Mouse (Mus musculus): ENCODE data around the gene Nat14.

Nat14 gene

DNA sequence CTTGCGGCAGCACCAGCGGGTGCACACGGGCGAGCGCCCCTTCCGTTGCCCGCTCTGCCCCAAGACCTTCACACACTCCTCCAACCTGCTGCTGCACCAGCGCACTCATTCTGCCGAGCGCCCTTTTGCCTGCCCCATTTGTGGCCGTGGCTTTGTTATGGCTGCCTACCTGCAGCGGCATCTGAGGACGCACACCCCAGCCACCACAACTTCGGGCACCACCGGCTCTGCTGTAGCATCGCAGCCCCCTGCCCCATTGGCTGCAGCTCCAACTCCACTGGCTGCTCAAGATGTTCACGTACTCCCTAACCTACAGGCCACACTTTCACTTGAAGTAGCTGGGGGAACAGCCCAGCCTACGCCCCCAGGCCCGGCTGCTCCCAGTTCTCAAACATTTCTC lies 1.3 kb upstream of the Nat14 start:
- DNase-seq (ENCODE audit: low read depth), result no peak

GRCm38 (mm10) chr7:4920976-4921823 lies 628 bp upstream of the Nat14 start:
- peak; percentile 86 for DNase-seq (ENCODE audit: low read depth)

DNA sequence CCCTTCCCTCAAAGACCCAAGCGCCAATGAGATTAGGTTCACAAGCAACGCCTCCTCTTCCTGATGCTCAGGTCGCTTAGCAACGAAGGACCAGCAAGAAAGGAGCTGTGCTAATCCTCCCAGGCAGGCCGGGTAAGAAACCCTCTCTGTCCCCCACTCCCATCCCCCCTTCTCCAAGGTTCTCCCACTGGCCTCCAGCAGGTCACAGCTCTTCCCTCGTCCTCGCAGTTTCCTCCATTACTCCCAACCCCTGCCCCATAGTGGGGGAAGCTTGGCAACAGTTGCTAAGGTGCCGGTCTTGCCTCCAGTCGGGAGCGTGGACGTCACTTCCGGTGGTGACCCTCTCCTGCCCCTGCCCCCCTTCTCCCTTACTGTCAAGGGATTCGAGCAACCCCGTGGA lies 680 bp downstream of the Nat14 start:
- DNase-seq (ENCODE audit: low read depth), result peak; percentile 59

- DNase-seq (ENCODE audit: low read depth), result no peak
Observed at GRCm38 (mm10) chr7:4922931-4923565, 1.2 kb downstream of the Nat14 start.

DNA sequence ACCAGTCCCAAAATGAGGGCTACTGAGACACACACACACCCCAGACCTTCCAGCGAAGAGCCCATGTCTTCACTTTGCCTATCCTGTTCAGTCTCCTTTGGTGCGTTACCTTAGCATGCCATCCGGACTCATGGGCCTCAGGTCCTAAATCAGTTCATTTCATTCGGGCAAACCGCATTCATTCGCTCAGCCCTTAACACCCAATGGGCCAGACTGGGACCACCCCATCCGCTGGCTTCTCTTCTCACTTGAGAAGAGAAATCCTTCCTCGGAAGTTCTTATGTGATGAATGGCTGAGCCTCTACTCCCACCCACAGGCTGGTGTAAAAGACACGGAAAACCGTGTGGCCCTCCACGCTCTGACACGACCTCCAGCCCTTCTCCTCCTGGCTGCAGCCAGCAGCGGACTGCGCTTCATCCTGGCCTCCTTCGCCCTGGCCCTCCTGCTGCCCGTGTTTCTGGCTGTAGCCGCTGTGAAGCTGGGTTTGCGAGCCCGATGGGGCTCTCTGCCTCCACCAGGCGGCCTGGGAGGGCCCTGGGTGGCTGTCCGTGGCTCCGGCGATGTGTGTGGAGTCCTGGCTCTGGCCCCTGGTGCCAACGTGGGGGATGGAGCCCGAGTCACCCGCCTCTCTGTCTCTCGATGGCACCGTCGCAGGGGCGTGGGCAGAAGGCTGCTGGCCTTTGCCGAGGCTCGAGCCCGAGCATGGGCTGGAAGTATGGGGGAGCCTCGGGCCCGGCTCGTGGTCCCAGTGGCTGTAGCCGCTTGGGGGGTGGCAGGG lies 1.9 kb downstream of the Nat14 start:
- no peak for DNase-seq (ENCODE audit: low read depth)

DNA sequence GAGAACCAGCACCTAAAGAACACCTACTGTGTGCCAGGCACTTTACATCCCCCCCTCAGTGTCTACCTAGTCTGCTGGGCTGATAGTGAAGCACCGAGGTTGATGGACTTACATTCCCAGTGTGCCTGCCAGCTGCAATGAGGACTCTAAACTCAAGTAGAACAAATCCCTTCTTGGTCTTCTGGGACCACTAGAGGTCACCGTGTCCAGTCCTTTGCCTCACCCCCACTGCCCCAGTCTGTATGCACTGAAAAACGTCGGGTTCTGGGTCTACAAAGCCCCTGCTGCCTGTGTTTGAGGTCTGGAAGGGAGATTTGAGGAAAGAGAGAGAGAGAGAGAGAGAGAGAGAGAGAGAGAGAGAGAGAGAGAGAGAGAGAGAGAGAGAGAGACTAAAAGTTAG lies 2.7 kb downstream of the Nat14 start:
- DNase-seq (ENCODE audit: low read depth), result peak; percentile 27

- DNase-seq (ENCODE audit: low read depth), result peak; percentile 64
Observed at GRCm38 (mm10) chr7:4924891-4925301, 3.1 kb downstream of the Nat14 start.

DNA sequence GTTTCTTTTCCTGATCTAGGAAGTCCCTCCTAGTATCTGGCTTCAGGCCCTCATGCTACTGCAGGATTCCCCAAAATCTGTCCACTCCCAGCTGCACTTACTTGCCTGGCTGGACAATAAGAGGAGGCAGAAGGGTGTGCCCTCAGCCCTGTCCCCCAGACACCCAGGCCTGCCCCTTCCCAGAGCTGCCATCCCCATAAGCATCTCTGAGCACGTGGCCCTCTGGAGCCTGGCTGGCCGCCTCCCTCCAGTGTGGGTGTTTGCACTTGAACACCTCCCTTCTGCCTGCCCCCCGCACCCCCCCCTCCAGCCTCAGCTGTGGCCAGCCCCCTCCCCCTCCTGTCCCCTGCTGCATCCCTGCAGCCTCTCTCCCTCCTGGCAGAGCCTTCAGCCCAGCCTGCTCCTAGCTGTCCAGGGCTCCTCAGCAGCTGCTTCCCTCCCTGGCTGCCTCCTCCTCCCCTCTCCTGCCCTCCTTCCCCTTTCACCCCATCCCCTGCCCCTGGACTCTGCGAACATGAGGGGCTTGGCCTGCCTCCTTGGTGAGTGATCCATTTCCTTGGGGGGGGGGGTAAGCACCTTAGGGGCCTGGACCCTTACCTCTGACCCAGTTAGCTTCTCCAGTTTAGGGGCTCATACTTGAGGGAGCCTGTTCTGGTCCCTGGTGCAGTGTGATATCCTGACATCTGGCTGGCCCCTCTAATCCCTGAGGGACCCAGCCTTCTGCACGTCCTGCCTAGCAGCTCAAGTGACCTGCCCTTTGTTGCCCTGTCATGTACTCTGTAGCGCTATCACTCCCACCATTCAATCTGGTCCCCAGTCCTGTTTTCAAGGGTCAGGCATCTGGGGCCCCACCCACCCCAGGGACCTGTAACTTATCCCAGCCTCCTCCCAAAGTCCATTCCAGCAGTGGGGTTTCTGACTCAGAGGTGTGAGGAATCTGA lies 3.9 kb downstream of the Nat14 start, which contains the start of gene Ssc5d:
TSS of gene Ssc5d (plus strand) at position 345 of the 941 bp plus-strand sequence.
- DNase-seq (ENCODE audit: low read depth), result no peak

DNA sequence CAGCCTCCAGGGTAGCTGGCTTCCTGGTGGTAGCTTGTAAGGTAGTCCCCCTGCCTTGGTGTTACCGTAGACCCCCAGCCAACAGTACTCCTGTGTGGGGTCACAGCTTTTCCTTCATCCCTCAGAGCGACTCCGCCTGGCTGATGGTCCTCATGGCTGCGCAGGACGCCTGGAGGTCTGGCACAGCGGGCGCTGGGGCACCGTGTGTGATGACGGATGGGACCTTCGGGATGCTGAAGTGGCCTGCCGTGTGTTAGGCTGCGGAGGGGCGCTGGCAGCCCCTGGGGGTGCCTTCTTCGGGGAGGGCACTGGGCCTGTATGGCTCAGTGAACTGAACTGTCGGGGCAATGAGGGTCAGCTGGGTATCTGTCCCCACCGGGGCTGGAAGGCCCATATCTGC lies 5.0 kb downstream of the Nat14 start:
- no peak for DNase-seq (ENCODE audit: low read depth)

DNA sequence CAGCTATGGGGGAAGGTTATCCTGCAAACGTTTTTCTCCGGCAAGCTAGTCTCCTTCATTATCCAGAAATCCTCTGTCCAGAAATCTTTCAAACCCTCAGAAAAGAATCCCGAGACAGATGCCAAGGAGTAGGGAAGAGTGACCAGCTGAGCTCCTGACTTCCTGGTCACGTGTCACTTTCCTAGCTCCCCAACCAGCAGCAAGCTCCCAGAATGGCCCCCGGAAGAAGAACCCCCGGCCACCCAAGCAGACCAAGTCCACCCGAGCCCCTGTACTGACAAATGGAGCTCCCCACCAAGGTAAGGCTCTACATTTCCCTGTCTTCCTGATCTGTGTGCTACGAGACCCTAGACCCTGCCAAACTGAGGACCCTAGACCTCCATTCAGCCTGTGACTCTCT lies 5.9 kb downstream of the Nat14 start:
- DNase-seq (ENCODE audit: low read depth), result no peak

GRCm38 (mm10) chr7:4928323-4928722 lies 6.5 kb downstream of the Nat14 start:
- DNase-seq (ENCODE audit: low read depth), result no peak

DNA sequence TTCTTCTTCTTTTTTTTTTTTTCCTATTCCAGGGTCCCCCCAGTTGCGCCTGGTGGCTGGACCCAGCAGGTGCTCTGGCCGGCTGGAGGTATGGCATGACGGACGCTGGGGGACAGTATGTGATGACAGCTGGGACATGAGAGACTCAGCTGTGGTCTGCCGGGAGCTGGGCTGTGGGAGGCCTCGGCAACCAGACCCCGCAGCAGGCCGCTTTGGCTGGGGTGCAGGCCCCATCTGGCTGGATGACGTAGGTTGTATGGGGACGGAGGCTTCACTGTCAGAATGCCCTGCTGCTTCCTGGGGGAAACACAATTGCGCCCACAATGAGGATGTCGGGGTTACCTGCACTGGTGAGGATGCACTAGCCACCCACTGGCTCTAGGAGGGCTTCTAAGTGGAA lies 11.3 kb downstream of the Nat14 start:
- DNase-seq (ENCODE audit: low read depth), result no peak

- DNase-seq (ENCODE audit: low read depth), result peak; percentile 35
Observed at GRCm38 (mm10) chr7:4934160-4934914, 12.5 kb downstream of the Nat14 start.

- no peak for DNase-seq (ENCODE audit: low read depth)
Observed at GRCm38 (mm10) chr7:4936832-4937231, 15.0 kb downstream of the Nat14 start.

GRCm38 (mm10) chr7:4937392-4937791 lies 15.6 kb downstream of the Nat14 start:
- no peak for DNase-seq (ENCODE audit: low read depth)

DNA sequence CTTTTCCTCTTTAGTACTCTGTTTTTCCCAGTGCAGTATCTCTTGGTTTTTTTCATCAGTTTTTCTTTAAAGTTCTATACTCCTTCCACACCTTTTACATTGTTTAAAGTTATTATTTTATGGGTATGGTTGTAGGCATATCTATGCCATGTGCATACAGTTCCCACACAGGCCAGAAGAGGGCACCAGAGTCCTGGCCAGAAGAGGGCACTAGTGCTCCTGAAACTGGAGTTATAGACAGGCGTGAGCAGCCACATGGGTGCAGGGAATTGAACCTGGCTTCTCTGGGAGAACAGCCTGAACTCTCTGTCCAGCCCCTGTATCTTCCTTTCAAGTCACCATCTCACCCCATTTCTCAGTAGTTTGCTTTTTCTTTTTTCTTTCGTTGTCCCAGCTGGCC lies 16.6 kb downstream of the Nat14 start:
- DNase-seq (ENCODE audit: low read depth), result peak; percentile 77

DNA sequence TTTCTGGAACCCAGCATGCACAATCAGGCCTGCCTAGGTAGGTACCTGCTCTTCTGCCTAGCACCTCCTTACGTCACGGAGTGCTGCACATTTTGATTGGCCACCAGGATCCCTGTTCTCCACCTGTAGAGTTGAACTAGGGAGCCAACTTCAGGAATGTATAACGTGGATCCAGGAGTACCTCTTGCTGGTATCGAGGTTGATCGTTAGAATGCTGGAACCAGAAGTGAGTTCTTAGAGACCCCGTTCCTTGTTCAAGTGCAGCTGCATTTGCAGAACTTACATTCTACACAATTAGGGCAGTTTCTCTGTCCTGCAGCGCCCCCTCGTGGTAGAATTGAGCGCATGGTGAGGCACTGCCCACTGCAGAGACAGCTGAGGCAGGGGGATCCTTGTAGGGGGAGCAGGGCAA lies 18.2 kb downstream of the Nat14 start:
- DNase-seq (ENCODE audit: low read depth), result peak; percentile 84

DNA sequence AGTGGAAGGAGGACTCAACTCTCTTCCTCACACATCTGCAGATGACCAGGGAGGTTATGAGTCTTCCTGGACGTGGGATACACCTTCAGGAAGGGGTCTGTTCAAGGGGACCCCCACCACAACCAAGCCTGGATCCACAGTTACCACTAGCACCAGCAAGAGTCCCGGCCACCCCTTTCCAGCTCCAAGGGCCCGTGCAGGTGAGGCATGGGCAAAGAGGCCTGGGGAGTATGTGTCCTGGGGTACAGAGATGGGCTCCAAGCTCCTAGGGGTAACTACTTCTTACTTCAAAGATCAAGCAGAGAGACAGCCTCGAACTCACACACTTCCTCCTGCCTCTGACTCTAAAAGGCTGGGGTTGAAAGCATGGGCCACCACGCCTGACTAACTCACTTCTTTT lies 20.8 kb downstream of the Nat14 start:
- no peak for DNase-seq (ENCODE audit: low read depth)

DNA sequence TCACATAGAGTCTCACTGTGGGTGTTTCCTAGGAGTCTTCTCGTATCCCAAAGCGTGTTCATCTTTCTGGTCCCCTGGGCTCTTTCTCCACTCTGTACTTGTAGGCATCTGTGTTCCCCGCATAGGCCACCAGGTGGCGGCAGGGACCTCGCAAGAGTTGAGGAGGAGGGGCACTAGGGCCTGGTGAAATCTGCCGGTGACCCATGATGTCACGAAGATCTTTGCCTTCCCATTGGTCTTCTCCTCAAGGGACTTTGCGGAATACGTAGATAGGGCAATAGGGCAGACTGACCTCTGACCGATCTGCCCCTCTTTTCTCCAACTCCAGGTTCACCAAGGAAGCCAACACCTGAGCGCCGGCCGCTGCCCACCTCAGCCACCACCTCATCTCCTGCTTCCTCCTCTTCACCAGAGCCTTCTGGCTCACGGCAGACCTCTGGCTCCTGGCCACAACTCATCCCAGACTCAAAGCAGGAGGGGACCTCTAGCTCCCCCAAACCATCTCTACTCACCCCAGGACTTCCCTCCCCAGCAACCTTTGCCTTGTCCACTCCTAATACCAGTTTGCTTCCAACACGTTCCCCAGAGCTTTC lies 21.5 kb downstream of the Nat14 start:
- DNase-seq (ENCODE audit: low read depth), result peak; percentile 95

DNA sequence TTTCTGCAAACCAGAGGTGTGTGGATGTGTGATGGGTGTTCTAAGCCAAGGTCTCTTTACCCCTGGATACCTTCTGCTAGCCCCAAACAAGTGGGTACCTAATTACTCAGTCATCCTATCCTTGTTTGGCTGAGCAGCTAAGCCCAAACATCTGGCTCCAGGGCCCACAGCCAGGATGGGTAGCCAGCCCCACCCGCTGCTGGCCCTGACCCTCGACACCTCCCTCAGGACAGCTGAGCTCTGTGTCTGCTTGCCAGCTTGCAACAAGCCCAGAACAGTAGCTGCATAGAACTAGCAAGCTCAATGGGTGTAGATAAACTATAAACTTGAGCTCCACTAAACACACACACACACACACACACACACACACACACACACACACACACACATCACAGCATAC lies 26.0 kb downstream of the Nat14 start:
- DNase-seq (ENCODE audit: low read depth), result no peak
